Mouse (Mus musculus) thymus, postnatal 36 days (tissue): ENCODE measurements at regions not wholly inside any gene's neighbourhood (a gene's known extent, or its start where the extent isn't known, plus 50 kb on each side); places are given as distances from the start of the nearest gene placed in this dataset.

Source experiments
- DNase-seq, 2 experiments: peaks; one replicate each; pipeline ENCODE4 v3.0.0; 2022; ENCODE audit warnings: mixed read lengths in 2 of 2

DNA sequence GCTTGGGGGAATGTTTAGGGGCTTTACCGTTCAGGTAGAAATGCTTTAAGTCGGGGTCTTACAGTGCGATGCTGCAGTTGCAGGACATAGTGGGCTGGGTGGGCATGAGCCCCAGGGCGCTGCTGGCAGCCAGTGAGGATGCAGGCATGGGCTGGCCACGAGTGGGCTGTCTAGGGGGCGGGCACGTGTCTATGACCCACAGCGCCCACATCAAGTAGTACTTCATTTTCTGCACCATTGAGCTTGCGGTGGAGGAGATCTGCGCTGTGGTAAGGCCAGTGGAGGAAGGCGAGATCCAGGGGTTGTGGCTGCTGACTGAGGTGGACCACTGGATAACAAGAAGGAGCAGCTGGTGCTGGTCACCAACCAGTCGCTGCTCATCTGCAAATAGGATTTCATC is 52.4 kb upstream of the Olfr291 start:
- DNase-seq = no peak

DNA sequence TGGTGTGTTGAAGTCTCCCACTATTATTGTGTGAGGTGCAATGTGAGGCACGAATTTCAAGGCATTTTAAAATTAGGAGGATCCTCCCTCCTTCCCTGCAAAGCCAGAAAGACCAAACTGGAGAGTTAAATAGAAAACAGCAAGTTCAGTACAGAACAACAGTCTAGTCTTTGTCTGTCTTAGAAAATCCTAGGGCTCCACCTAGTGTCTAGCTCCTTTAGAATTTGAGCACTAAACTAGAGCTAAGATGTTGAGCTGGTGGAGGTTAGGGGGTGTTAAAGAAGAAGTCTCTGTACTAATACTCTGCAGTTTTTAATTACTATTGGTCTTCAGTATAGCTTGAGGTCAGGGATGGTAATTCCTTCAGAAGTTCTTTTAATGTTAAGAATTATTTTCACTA is 58.7 kb upstream of the Olfr291 start:
- DNase-seq = no peak

- DNase-seq = peak; percentile 78 to 83
Observed at GRCm38 (mm10) chr7:84779276-84779825, 74.0 kb upstream of the Olfr291 start.

DNA sequence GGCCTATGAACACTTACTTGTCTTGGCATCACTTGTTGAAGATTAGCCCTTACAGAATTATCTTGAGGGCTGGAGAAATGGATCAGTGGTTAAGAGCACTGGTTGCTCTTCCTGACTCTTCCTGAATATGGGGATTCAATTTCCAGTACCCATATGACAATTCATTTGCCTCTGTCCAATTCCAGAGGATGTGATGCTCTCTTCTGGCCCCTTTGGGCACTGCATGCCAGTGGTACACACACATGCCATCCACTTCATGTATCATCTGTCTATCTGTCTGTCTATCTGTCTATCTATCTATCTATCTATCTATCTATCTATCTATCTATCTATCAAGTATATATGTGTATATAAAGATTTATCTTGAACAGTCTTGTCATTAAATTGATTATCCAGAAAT is 75.7 kb upstream of the Olfr291 start:
- no peak for DNase-seq

- DNase-seq = no peak
Observed at GRCm38 (mm10) chr7:84756261-84756660, 66.5 kb upstream of the Zfand6 start.

DNA sequence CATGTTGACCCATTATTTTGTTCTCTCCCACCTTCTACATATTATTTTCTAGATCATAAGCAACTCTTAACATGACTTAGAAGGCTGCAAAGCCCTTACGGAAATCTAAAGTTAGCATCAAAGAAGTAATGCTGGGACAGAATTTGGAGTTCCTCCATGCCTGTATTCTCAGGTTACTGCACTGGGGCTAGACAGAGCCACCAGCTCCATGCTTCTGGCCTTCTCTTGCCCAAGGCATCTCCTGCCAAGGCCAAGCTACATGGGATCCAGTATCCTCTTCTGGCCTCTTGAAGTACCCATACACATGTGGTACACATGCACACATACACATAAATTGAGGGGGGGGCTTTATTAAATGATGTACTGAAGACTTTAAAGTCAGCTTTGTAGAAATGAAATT is 63.6 kb upstream of the Zfand6 start:
- DNase-seq = no peak

- DNase-seq = peak; percentile 34 to 51
Observed at GRCm38 (mm10) chr7:84749434-84750301, 59.9 kb upstream of the Zfand6 start.

- DNase-seq = no peak
Observed at GRCm38 (mm10) chr7:84747847-84748246, 58.1 kb upstream of the Zfand6 start.

GRCm38 (mm10) chr7:84744321-84745070 is 54.7 kb upstream of the Zfand6 start:
- no peak for DNase-seq

- DNase-seq = no peak
Observed at GRCm38 (mm10) chr7:84739965-84740390, 50.2 kb upstream of the Zfand6 start.
